Mouse (Mus musculus): Measurements from ENCODE around the gene Itgb8.

Itgb8 gene

GRCm38 (mm10) chr12:119238696-119239415, at the start of gene Itgb8:
TSS of gene Itgb8 (minus strand) at chr12:119238802.
- no peak for DNase-seq (ENCODE audit: extremely low read depth, low read depth)

- no peak for DNase-seq (ENCODE audit: extremely low read depth, low read depth)
Measured at GRCm38 (mm10) chr12:119276282-119276681, 37.7 kb upstream of the Itgb8 start.

- no peak for DNase-seq (ENCODE audit: extremely low read depth, low read depth)
Measured at GRCm38 (mm10) chr12:119273605-119274004, 35.0 kb upstream of the Itgb8 start.

GRCm38 (mm10) chr12:119271964-119272363, 33.4 kb upstream of the Itgb8 start:
- DNase-seq (ENCODE audit: extremely low read depth, low read depth), result no peak

- no peak for DNase-seq (ENCODE audit: extremely low read depth, low read depth)
Measured at GRCm38 (mm10) chr12:119270036-119270435, 31.4 kb upstream of the Itgb8 start.

GRCm38 (mm10) chr12:119268723-119269122, 30.1 kb upstream of the Itgb8 start:
- DNase-seq (ENCODE audit: extremely low read depth, low read depth), result peak; percentile 46

GRCm38 (mm10) chr12:119264506-119264905, 25.9 kb upstream of the Itgb8 start:
- no peak for DNase-seq (ENCODE audit: extremely low read depth, low read depth)

GRCm38 (mm10) chr12:119248581-119248980, 10.0 kb upstream of the Itgb8 start:
- no peak for DNase-seq (ENCODE audit: extremely low read depth, low read depth)

GRCm38 (mm10) chr12:119241071-119241470, 2.5 kb upstream of the Itgb8 start:
- no peak for DNase-seq (ENCODE audit: extremely low read depth, low read depth)

GRCm38 (mm10) chr12:119237921-119238695, 494 bp downstream of the Itgb8 start:
- DNase-seq (ENCODE audit: extremely low read depth, low read depth), result no peak

- no peak for DNase-seq (ENCODE audit: extremely low read depth, low read depth)
Measured at GRCm38 (mm10) chr12:119237241-119237920, 1.2 kb downstream of the Itgb8 start.

- no peak for DNase-seq (ENCODE audit: extremely low read depth, low read depth)
Measured at GRCm38 (mm10) chr12:119231831-119232230, 6.8 kb downstream of the Itgb8 start.

- no peak for DNase-seq (ENCODE audit: extremely low read depth, low read depth)
Measured at GRCm38 (mm10) chr12:119230444-119230843, 8.2 kb downstream of the Itgb8 start.

GRCm38 (mm10) chr12:119229601-119230000, 9.0 kb downstream of the Itgb8 start:
- no peak for DNase-seq (ENCODE audit: extremely low read depth, low read depth)

- no peak for DNase-seq (ENCODE audit: extremely low read depth, low read depth)
Measured at GRCm38 (mm10) chr12:119227898-119228297, 10.7 kb downstream of the Itgb8 start.

GRCm38 (mm10) chr12:119224699-119225098, 13.9 kb downstream of the Itgb8 start:
- DNase-seq (ENCODE audit: extremely low read depth, low read depth), result no peak

GRCm38 (mm10) chr12:119219409-119219808, 19.2 kb downstream of the Itgb8 start:
- no peak for DNase-seq (ENCODE audit: extremely low read depth, low read depth)

GRCm38 (mm10) chr12:119217700-119218265, 20.8 kb downstream of the Itgb8 start:
- no peak for DNase-seq (ENCODE audit: extremely low read depth, low read depth)

GRCm38 (mm10) chr12:119215225-119215624, 23.4 kb downstream of the Itgb8 start:
- no peak for DNase-seq (ENCODE audit: extremely low read depth, low read depth)

GRCm38 (mm10) chr12:119211533-119211932, 27.1 kb downstream of the Itgb8 start:
- no peak for DNase-seq (ENCODE audit: extremely low read depth, low read depth)

GRCm38 (mm10) chr12:119210590-119210989, 28.0 kb downstream of the Itgb8 start:
- DNase-seq (ENCODE audit: extremely low read depth, low read depth), result no peak

GRCm38 (mm10) chr12:119210073-119210425, 28.6 kb downstream of the Itgb8 start:
- no peak for DNase-seq (ENCODE audit: extremely low read depth, low read depth)
